Mouse (Mus musculus) heart, adult 2 months (tissue): ENCODE results near the gene Selenop. TPM values are rescaled to one million over a fixed set of nuclear protein-coding genes. Genes with fewer than 3 reads are reported as not detected.

Experiments
- DNase-seq, 2 experiments: peaks; one replicate each; pipeline ENCODE4 v3.0.0; 2021
- H3K27ac ChIP-seq: fragments of 200-600 bp; 2 replicates; pipeline ENCODE4 v1.8.1; 2022
- H3K27me3 ChIP-seq: fragments of 200-500 bp; 2 replicates; pipeline ENCODE4 v1.6.1; 2012; ENCODE audit warnings: mild to moderate bottlenecking, low read length, inconsistent platforms, mixed read lengths; ENCODE audit not compliant: control insufficient read depth, insufficient read depth
- H3K36me3 ChIP-seq: fragments of 200-500 bp; 2 replicates; pipeline ENCODE4 v1.6.1; 2012; ENCODE audit warnings: low read length, inconsistent platforms; ENCODE audit not compliant: control insufficient read depth, insufficient read depth
- H3K4me1 ChIP-seq: fragments of 200-500 bp; 2 replicates; pipeline ENCODE4 v1.6.1; 2011; ENCODE audit warnings: low read length; ENCODE audit not compliant: control insufficient read depth, insufficient read depth
- H3K4me3 ChIP-seq: fragments of 200-600 bp; 2 replicates; pipeline ENCODE4 v1.8.1; 2022
- H3K79me2 ChIP-seq: fragments of 200-500 bp; replicated peaks from 2 replicates; pipeline ENCODE4 v1.6.1; 2012; ENCODE audit warnings: mild to moderate bottlenecking, inconsistent platforms, low read length, moderate library complexity, mixed read lengths; ENCODE audit not compliant: control insufficient read depth, insufficient read depth
- H3K9ac ChIP-seq: fragments of 200-500 bp; 2 replicates; pipeline ENCODE4 v1.6.1; 2012; ENCODE audit warnings: low read depth, mild to moderate bottlenecking, control low read depth, inconsistent platforms, low read length, mixed read lengths
- CTCF ChIP-seq: fragments of 200-600 bp; IDR thresholded peaks from 2 replicates; pipeline ENCODE4 v1.8.1; 2022; ENCODE audit warnings: antibody characterized with exemption, mild to moderate bottlenecking, moderate library complexity
- EP300 ChIP-seq: fragments of 200-500 bp; IDR thresholded peaks from 2 replicates; pipeline ENCODE4 v1.6.1; 2011; ENCODE audit warnings: low read depth, low read length, control low read depth; ENCODE audit not compliant: insufficient read depth
- POLR2A ChIP-seq: fragments of 200-500 bp; IDR thresholded peaks from 2 replicates; pipeline ENCODE4 v1.6.1; 2011; ENCODE audit warnings: mild to moderate bottlenecking, low read depth, low read length, control low read depth; ENCODE audit not compliant: insufficient read depth
- WGBS: fragments of 180-500 bp; shearing (Covaris S2); methylation state at CpG from one replicate; pipeline ENCODE4 v1.1.7; 2018; 5-methylcytosine and 5-hydroxymethylcytosine counted together
- intact Hi-C: fragments of 180-260 bp; cut with DNase I; formaldehyde crosslinking; loops from one replicate; pipeline ENCODE4 v1.15.1; 2025
- polyA plus RNA-seq: library from polyadenylated mRNA; depleted of rRNA; stranded (reverse); fragments of >200 nt; gene quantifications from 2 replicates; pipeline ENCODE4 v1.2.3, GENCODE M21; 2012
- total RNA-seq, 2 experiments: library from RNA; stranded (reverse); gene quantifications; 2 replicates each; pipeline ENCODE4 v1.2.3; 2021

The Selenop gene
- total and polyA plus RNA-seq, 3 experiments, result 166 to 351 (median 319) TPM

DNA sequence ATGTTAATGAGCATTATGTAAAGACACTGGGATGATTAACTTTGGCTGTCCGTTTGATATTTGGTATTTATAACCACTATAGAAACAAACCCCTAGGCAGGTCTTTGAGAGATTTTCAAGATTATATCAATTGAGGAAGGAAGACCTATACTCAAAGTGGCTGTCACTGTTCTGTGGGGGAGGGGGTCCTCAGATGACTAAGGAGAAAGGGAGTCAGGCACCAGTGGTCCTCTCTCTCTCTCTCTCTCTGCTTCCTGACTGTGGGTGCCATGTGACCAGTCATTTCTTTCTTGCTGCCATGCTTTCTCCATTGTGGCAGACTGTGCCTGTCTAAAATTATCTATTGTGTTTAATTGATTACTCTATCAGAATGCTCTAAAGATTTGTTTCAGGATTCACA, 3.5 kb upstream of the Selenop start:
- Histone ChIP-seq H3K27ac (no peak overlapping the region), H3K36me3 (no peaks in the 10 kb centered on the region; the same call in 1 of the 2 replicates), H3K27me3 (no peaks in the 10 kb centered on the region), H3K4me1 (peaks cover 2% of the 10 kb centered on the region), H3K79me2 (no peaks in the 10 kb centered on the region), H3K4me3 (no peak overlapping the region), H3K9ac (no peak overlapping the region)
- TF ChIP-seq POLR2A (no peak), EP300 (no peak), CTCF (no peak)
- no peak for DNase-seq
- WGBS, result 82% methylated on average over 1 of the region's 1 CpGs
- intact Hi-C loops, result no loop called here

DNA sequence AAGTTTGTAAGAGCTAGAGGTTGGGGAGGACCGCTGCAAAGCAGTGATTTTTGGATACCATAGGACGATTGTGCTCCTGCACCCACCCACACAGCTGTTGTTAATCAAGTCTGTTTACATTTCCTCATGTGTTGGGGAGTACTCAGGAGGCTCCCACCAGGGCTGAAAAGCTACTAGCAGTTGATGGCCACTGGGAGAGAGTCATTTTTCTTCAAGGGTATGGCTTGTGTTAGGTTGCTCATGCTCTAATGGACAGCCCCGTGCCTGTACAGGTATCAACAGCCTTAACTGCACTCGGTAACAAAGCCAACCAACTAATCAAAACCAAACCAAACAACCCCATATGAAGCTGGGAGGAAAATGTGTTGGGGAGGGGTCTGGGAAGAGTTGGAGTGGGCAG, 1.1 kb downstream of the Selenop start:
- peaks cover 12% of the 10 kb centered on the region for H3K36me3 ChIP-seq
- 73% methylated on average over 4 of the region's 4 CpGs for WGBS
- TF ChIP-seq EP300 (no peak), POLR2A (no peak), CTCF (no peak)
- H3K9ac ChIP-seq, result no peak overlapping the region
- DNase-seq, result no peak
- H3K79me2 ChIP-seq, result peaks cover 1% of the 10 kb centered on the region; the same call in 1 of the 2 replicates
- peak overlapping the region; percentile 97 for H3K27ac ChIP-seq
- no peak overlapping the region for H3K4me3 ChIP-seq
- intact Hi-C loops, result no loop called here
- H3K27me3 ChIP-seq, result no peaks in the 10 kb centered on the region
- peaks cover 12% of the 10 kb centered on the region for H3K4me1 ChIP-seq

DNA sequence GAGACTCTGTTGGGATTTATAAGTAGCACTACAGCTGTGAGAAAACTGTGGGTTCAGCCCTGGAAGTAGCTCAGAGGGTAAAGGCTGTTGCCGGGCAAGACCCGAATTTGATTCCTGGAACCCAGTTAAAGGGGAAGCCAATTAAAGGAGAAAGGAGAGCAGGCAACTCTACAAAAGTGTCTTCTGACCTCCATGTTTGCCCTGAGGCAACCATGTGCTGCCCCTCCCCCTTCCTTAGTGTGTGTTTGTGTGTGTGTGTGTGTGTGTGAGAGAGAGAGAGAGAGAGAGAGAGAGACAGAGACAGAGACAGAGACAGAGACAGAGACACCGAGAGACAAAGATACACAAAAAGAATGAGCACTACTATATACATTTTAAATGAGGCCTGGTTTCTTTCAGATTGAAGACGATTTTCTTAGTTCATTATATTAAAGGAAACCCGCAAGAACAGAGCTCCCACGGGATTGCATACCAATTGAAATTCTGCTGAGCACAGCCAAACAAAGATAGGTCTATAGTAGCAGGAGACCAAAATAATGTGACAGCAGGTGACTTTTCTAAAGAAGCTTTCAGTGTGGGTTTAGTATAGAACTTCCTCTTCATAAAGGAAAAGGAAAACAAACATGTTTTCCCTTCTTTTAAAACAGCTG, 1.8 kb downstream of the Selenop start:
- no peak overlapping the region for H3K9ac ChIP-seq
- H3K4me1 ChIP-seq, result peaks cover 12% of the 10 kb centered on the region
- WGBS, result 22% methylated on average over 6 of the region's 6 CpGs
- H3K4me3 ChIP-seq, result peak overlapping the region; percentile 62
- TF ChIP-seq CTCF (no peak), POLR2A (no peak), EP300 (no peak)
- peak overlapping the region; percentile 97 for H3K27ac ChIP-seq
- H3K27me3 ChIP-seq, result no peaks in the 10 kb centered on the region
- H3K36me3 ChIP-seq, result peaks cover 18% of the 10 kb centered on the region
- H3K79me2 ChIP-seq, result peaks cover 1% of the 10 kb centered on the region; the same call in 1 of the 2 replicates
- DNase-seq, result peak in 1 of 2 experiments; percentile 44
- intact Hi-C loops, result loop anchor here (1.0 kb wide), 1 partner anchor 19 kb away; no protein-coding TSS in a partner anchor

DNA sequence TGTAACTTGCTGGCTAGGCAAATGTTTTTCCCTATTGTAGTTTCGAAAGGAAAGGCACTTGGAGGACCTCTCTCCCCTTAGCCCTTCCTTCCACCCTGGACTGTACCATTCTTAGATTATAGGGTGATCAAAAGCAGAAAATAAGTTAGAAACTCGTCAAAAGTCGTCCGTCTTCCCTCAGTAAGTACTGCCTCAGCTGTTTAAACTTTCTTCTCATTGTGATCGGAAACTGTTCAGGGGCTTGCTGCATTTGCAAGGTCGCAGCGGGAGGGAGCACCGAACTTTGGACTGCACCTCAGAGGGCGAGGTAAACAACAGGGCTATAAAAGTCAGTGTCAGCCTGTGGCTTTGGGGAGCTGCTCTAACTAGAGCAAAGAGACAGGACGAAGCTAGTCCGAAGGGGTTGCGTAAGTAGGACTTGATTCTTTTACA, 2.3 kb downstream of the Selenop start:
- intact Hi-C loops, result loop anchor here (1.0 kb wide), 2 partner anchors 19 to 42 kb away; no protein-coding TSS in a partner anchor
- under 1% methylated on average over 12 of the region's 12 CpGs for WGBS
- Histone ChIP-seq H3K27ac (peak overlapping the region; percentile 97), H3K36me3 (peaks cover 22% of the 10 kb centered on the region), H3K9ac (peak overlapping the region; percentile 85), H3K79me2 (peaks cover 1% of the 10 kb centered on the region; the same call in 1 of the 2 replicates), H3K4me3 (peak overlapping the region; percentile 62), H3K4me1 (peaks cover 12% of the 10 kb centered on the region), H3K27me3 (no peaks in the 10 kb centered on the region)
- TF ChIP-seq POLR2A (peak; percentile 100), EP300 (peak; percentile 98), CTCF (no peak)
- peak; percentile 90 to 91 for DNase-seq

DNA sequence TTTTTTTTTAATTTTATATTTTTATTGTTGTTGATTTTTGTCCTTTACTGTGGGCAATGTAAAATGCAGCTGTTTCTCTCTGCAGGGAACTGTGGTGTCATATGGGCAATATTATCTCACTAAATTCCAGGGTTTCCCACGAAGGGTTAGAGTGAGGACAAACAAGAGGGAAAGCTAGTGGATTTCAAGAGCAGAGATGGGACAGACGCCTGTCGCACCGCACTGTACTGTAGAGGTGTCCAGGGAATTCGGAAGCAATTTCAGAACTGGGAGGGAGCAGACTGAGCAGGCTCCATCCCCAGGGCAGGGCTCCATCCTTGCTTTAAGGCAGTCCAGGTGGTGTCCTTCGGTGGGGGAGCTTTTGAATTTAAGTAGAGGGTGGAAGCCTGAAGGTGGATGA, 2.9 kb downstream of the Selenop start:
- intact Hi-C loops, result loop anchor here (1.0 kb wide), 1 partner anchor 43 kb away; no protein-coding TSS in a partner anchor
- peak; percentile 53 to 61 for DNase-seq
- peak overlapping the region; percentile 97 for H3K27ac ChIP-seq
- H3K4me1 ChIP-seq, result peaks cover 12% of the 10 kb centered on the region
- WGBS, result 3% methylated on average over 6 of the region's 6 CpGs
- no peaks in the 10 kb centered on the region for H3K27me3 ChIP-seq
- peaks cover 1% of the 10 kb centered on the region; the same call in 1 of the 2 replicates for H3K79me2 ChIP-seq
- no peak for TF ChIP-seq POLR2A
- no peak for TF ChIP-seq CTCF
- TF ChIP-seq EP300, result peak; percentile 45; the same call in 1 of the 2 replicates
- peak overlapping the region; percentile 62 for H3K4me3 ChIP-seq
- H3K36me3 ChIP-seq, result peaks cover 27% of the 10 kb centered on the region
- peak overlapping the region; percentile 74 for H3K9ac ChIP-seq

DNA sequence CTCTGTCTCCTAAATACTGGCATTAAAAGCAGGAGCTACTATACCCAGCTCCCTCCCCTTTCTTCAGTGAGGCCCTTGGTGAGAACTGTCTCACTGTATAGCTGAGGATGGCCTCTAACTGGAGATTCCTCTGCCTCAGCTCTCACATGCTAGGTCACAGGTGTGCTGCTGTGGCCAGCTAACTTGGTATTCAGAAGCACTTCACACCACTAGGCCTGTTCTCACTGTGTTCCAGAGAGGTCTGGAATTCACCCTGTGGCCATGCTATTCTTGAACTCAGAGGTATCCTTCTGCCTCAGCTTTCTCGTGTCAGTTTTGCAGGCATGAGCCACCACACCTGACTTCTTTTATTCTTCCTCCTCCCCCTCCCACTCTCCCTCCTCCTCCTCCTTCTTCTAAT, 4.8 kb downstream of the Selenop start:
- H3K4me1 ChIP-seq, result peaks cover 12% of the 10 kb centered on the region
- peak overlapping the region; percentile 19; the same call in 1 of the 2 replicates for H3K27ac ChIP-seq
- no peak overlapping the region for H3K9ac ChIP-seq
- DNase-seq, result no peak
- H3K27me3 ChIP-seq, result no peaks in the 10 kb centered on the region
- TF ChIP-seq CTCF, result no peak
- TF ChIP-seq EP300, result no peak
- TF ChIP-seq POLR2A, result no peak
- H3K4me3 ChIP-seq, result peak overlapping the region; percentile 62
- intact Hi-C loops, result no loop called here
- 67% methylated on average over 1 of the region's 1 CpGs for WGBS
- H3K79me2 ChIP-seq, result peaks cover 1% of the 10 kb centered on the region; the same call in 1 of the 2 replicates
- H3K36me3 ChIP-seq, result peaks cover 38% of the 10 kb centered on the region
